Mouse (Mus musculus) liver, embryonic 14.5 days (tissue): ENCODE measurements around the gene Siae.
A peak's percentile ranks its signal among the peaks of the same experiment; 100 is the strongest.

Experiments used
- CTCF ChIP-seq: IDR thresholded peaks from 2 replicates; pipeline ENCODE4 v1.5.1; 2016; ENCODE audit warnings: antibody characterized with exemption, low read depth, control low read depth
- EP300 ChIP-seq: IDR thresholded peaks from 2 replicates; pipeline ENCODE4 v1.6.1; 2016; ENCODE audit warnings: antibody characterized with exemption, low read depth

GRCm38 (mm10) chr9:37554279-37554678, 1.2 kb upstream of the Siae start:
- TF ChIP-seq EP300 (peak; percentile 45; the same call in 1 of the 2 replicates), CTCF (no peak)
